Comparison of ENCODE assay signal across 22 mouse cellular contexts in the genomic region with DNA sequence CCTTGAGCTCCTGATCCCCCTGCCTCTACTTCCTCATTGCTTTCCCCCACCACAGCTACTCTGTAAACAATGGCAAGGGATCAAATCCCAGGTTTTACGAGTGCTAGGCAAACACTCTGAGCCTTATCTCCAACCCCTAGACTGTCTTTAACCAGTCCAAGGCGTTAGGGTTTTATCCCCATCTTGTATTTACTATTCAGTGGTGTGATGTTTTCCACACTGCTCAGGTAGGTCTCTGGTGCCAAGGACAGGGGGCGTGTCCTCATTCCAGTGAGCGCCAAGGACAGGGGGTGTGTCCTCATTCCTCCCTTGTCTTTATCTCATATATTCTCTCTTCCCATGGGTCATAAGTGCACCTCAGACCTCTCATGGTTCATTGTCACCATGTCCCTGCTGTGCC. TPM values are rescaled to one million over a fixed set of nuclear protein-coding genes. Genes with fewer than 3 reads are reported as not detected.
A peak's percentile ranks its signal among the peaks of the same experiment; 100 is the strongest.
DNase-seq lines count a peak whose midpoint lies in the region; ATAC-seq and TF ChIP-seq lines count a peak whose summit lies in the region.
"Had no signal": no experiment of that assay in that cellular context is flagged by ENCODE, and none has a peak within 500 bp of the region (broad histone marks: within the 10 kb centered on the region; RNA-seq: fewer than 3 reads in every experiment).

A gene (plus strand): TSS at position 360 of the 400 bp plus-strand sequence.

- intact Hi-C loops in heart, postnatal 14 days (cut with DNase I): no loop called here

- TF ChIP-seq POLR2A in spleen, adult 2 months (IDR thresholded peaks at IDR 0.05; ENCODE audit: low read depth, low read length): no peak

- ATAC-seq in intestine, postnatal 0 days: peak; percentile 20; the same call in 1 of the 2 replicates
- ATAC-seq in stomach, embryonic 15.5 days (ENCODE audit: insufficient read depth, low FRiP score, low read depth): no peak
- ATAC-seq: forebrain, embryonic 14.5 days had no signal

- H3K4me2 ChIP-seq in intestine, postnatal 0 days (replicated peaks; ENCODE audit: low read depth): no peak within 1 kb of the TSS
- no peak within 1 kb of the TSS for H3K4me2 ChIP-seq in stomach, embryonic 15.5 days
- H3K4me2 ChIP-seq: hindbrain, embryonic 13.5 days had no signal

- no peak within 1 kb of the TSS for H3K9ac ChIP-seq in intestine, postnatal 0 days (ENCODE audit: low read depth, low read length)
- H3K9ac ChIP-seq in stomach, embryonic 15.5 days: no peak within 1 kb of the TSS; the same call in 1 of the 2 replicates
- H3K9ac ChIP-seq: hindbrain, embryonic 13.5 days had no signal

- WGBS in spleen, adult 2 months: 83% methylated on average over 4 of the region's 4 CpGs
- WGBS in intestine, postnatal 0 days: 29% methylated on average over 4 of the region's 4 CpGs
- 58% methylated on average over 4 of the region's 4 CpGs for WGBS in stomach, embryonic 15.5 days
- 81% methylated on average over 4 of the region's 4 CpGs for WGBS in limb, embryonic 10.5 days

- no peak within 1 kb of the TSS for H3K27ac ChIP-seq in spleen, adult 2 months (ENCODE audit: insufficient read depth, low read length)
- no peak within 1 kb of the TSS for H3K27ac ChIP-seq in intestine, postnatal 0 days (ENCODE audit: low read depth, low read length)
- H3K27ac ChIP-seq in stomach, embryonic 15.5 days: peak within 1 kb of the TSS; percentile 3; the same call in 1 of the 2 replicates
- no peak within 1 kb of the TSS for H3K27ac ChIP-seq in limb, embryonic 10.5 days
- H3K27ac ChIP-seq: embryonic facial prominence, embryonic 10.5 days; hindbrain, embryonic 13.5 days had no signal

- no peaks in the 10 kb centered on the region for H3K4me1 ChIP-seq in spleen, adult 2 months (ENCODE audit: control insufficient read depth, insufficient read depth, insufficient read length)
- no peaks in the 10 kb centered on the region for H3K4me1 ChIP-seq in intestine, postnatal 0 days (replicated peaks; ENCODE audit: control insufficient read depth, insufficient read depth, low read length)
- H3K4me1 ChIP-seq in stomach, embryonic 15.5 days: 0 out of 2 replicates have a peak, but pooled peaks cover 9% of the 10 kb centered on the region
- peaks cover 16% of the 10 kb centered on the region for H3K4me1 ChIP-seq in limb, embryonic 10.5 days

- H3K27me3 ChIP-seq in spleen, adult 2 months (ENCODE audit: control insufficient read depth, insufficient read depth, low read length): no peaks in the 10 kb centered on the region
- peaks cover 7% of the 10 kb centered on the region; the same call in 1 of the 2 replicates for H3K27me3 ChIP-seq in intestine, postnatal 0 days (replicated peaks; ENCODE audit: control insufficient read depth, insufficient read depth, low read length)
- H3K27me3 ChIP-seq in stomach, embryonic 15.5 days (replicated peaks): peaks cover 10% of the 10 kb centered on the region; the same call in 1 of the 2 replicates
- H3K27me3 ChIP-seq in limb, embryonic 10.5 days (ENCODE audit: low read depth, poor library complexity, severe bottlenecking): peaks cover 28% of the 10 kb centered on the region

- no peaks in the 10 kb centered on the region for H3K9me3 ChIP-seq in intestine, postnatal 0 days (ENCODE audit: control insufficient read depth)
- H3K9me3 ChIP-seq in stomach, embryonic 15.5 days: no peaks in the 10 kb centered on the region
- no peaks in the 10 kb centered on the region for H3K9me3 ChIP-seq in limb, embryonic 10.5 days (replicated peaks)
- H3K9me3 ChIP-seq: embryonic facial prominence, embryonic 10.5 days; hindbrain, embryonic 13.5 days had no signal

- no peak for DNase-seq in spleen, adult 2 months (ENCODE audit: low read depth in 1 of 2, low spot score in 2 of 2)
- DNase-seq in spleen, adult 12 weeks (ENCODE audit: low spot score): no peak
- no peak for DNase-seq in heart, postnatal 14 days
- DNase-seq in thymus, postnatal 25 days: no peak
- no peak for DNase-seq in limb, embryonic 10.5 days (ENCODE audit: low spot score)
- DNase-seq: adrenal gland, adult 2 months; adrenal gland, postnatal 25 days; cerebellum, adult 2 months; cerebellum, postnatal 10 days; gastrocnemius, postnatal 36 days; heart, adult 11 months; heart, postnatal 10 days had no signal

- no peak for TF ChIP-seq CTCF in spleen, adult 2 months (IDR thresholded peaks at IDR 0.05; ENCODE audit: extremely low read depth, insufficient read depth, insufficient read length, insufficient replicate concordance)
- TF ChIP-seq CTCF in intestine, postnatal 0 days (IDR thresholded peaks at IDR 0.05; ENCODE audit: low read depth): no peak

- no peak within 1 kb of the TSS for H3K4me3 ChIP-seq in spleen, adult 2 months (ENCODE audit: extremely low read depth, insufficient read depth, insufficient read length)
- no peak within 1 kb of the TSS for H3K4me3 ChIP-seq in intestine, postnatal 0 days (ENCODE audit: low read depth, low read length)
- no peak within 1 kb of the TSS for H3K4me3 ChIP-seq in stomach, embryonic 15.5 days (replicated peaks)
- H3K4me3 ChIP-seq in limb, embryonic 10.5 days: no peak within 1 kb of the TSS
- H3K4me3 ChIP-seq: embryonic facial prominence, embryonic 10.5 days; hindbrain, embryonic 13.5 days had no signal

- H3K36me3 ChIP-seq in spleen, adult 2 months (ENCODE audit: control insufficient read depth, insufficient read depth, low read length): no peaks in the 10 kb centered on the region
- H3K36me3 ChIP-seq in intestine, postnatal 0 days (ENCODE audit: control insufficient read depth, insufficient read depth): no peaks in the 10 kb centered on the region
- H3K36me3 ChIP-seq in stomach, embryonic 15.5 days: no peaks in the 10 kb centered on the region
- H3K36me3 ChIP-seq in limb, embryonic 10.5 days: no peaks in the 10 kb centered on the region
- H3K36me3 ChIP-seq: embryonic facial prominence, embryonic 10.5 days; hindbrain, embryonic 13.5 days had no signal

RNA-seq across cellular contexts. Expression of the gene that starts here (rescaled TPM):
- 3,549 and 8,446 TPM in 2 replicates for polyA plus RNA-seq in spleen, adult 2 months (2012; rRNA removed)
- 17.0 and 23.4 TPM in 2 replicates for polyA plus RNA-seq in intestine, postnatal 0 days (2015; fragmentation: Nextera tagmentation; extraction: Ambion mirVana)
- polyA plus RNA-seq in stomach, embryonic 15.5 days (2015; fragmentation: Nextera tagmentation; extraction: Ambion mirVana): 103 and 114 TPM in 2 replicates
- not detected for total RNA-seq in heart, postnatal 14 days (2021)
- not detected in 2 replicates for polyA plus RNA-seq in limb, embryonic 10.5 days (2016; fragmentation: Nextera tagmentation; extraction: Ambion mirVana)
- total RNA-seq: adrenal gland, adult 2 months; adrenal gland, postnatal 25 days; ES-E14; gastrocnemius, adult 8-10 months; gastrocnemius, postnatal 36 days; heart, postnatal 10 days; hematopoietic stem cell, adult 5-6 weeks had no signal
- polyA plus RNA-seq: cerebellum, adult 2 months; embryonic facial prominence, embryonic 10.5 days; embryonic facial prominence, embryonic 14.5 days; forebrain, embryonic 14.5 days; heart, embryonic 14.5 days; hindbrain, embryonic 13.5 days had no signal

Comparison
In these comparisons a context has a peak if more than half of its experiments do, and no peak if none do; other contexts are left out.
1. RNA of the gene that starts here (polyA plus RNA-seq): 3,549 to 8,446 TPM in spleen, adult 2 months; 103 to 114 TPM in stomach, embryonic 15.5 days, 17.0 to 23.4 TPM in intestine, postnatal 0 days and not detected in limb, embryonic 10.5 days; every median in the first group is over 10 times any median in the second.